Mouse (Mus musculus) heart, postnatal 10 days (tissue): ENCODE data around the gene Npy4r. TPM values are rescaled to one million over a fixed set of nuclear protein-coding genes. Genes with fewer than 3 reads are reported as not detected.
A peak's percentile ranks its signal among the peaks of the same experiment; 100 is the strongest.

Source experiments
- DNase-seq, 2 experiments: peaks; one replicate each; pipeline ENCODE4 v3.0.0; 2021
- intact Hi-C: fragments of 180-260 bp; cut with DNase I; formaldehyde crosslinking; loops from one replicate; pipeline ENCODE4 v1.15.1; 2025
- total RNA-seq, 2 experiments: library from RNA; stranded (reverse); gene quantifications; 2 replicates each; pipeline ENCODE4 v1.2.3; 2021

The Npy4r gene
- total RNA-seq, result under 1 TPM; 0.12 TPM

- DNase-seq, result peak; percentile 55 to 56
- intact Hi-C loops, result no loop called here
Observed at GRCm38 (mm10) chr14:34152342-34152741, at the start of gene Npy4r. Gene Npy4r, minus strand, starts transcription at chr14:34152489.

DNA sequence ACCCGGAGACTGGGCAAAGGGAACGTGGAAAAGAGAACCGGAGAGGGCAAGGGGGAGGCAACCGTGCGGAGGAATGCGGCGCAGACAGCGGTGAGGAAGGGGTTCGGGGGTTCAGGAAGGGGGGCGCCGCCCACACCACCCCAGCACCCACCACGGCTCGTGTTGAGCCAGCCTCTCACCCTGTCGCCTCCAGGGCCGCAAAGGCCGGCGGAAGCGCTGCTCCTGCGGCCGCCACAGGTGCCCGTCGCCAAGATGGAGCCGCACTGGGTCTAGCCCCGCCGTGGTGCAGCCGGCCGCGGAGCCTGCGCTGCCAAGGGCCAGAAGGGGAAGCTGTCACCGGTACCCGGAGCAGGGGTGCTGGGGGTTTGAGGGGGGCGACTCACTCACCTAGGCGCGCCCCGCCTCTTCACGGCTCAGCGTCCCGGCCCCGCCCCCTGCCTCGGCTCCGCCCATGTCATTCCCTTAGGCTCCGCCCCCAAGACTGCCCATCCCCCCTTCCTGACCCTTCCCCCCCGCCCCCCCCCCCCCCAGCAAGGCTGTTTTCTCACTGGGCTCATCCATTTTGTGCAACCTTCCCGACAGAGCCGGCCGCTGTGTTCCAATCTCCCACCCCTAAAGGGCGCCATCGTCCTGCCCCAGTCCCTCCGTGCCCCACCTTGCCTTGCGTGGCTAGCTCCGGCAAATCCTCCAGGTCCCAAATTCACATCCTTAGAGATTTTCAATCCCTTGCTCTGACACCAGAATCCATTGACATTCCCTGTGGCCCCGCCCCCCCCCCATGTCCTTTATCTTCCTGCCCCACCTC lies 49.1 kb upstream of the Npy4r start, which contains the start of gene Gprin2:
Gene Gprin2, minus strand, starts transcription at position 423 of the 805 bp plus-strand sequence.
- DNase-seq, result peak; percentile 16 to 25
- intact Hi-C loops, result no loop called here

- DNase-seq, result peak; percentile 32 to 53
- intact Hi-C loops, result no loop called here
Observed at GRCm38 (mm10) chr14:34200738-34201230, 48.5 kb upstream of the Npy4r start.

- DNase-seq, result no peak
- intact Hi-C loops, result no loop called here
Observed at GRCm38 (mm10) chr14:34196706-34197105, 44.4 kb upstream of the Npy4r start.

DNA sequence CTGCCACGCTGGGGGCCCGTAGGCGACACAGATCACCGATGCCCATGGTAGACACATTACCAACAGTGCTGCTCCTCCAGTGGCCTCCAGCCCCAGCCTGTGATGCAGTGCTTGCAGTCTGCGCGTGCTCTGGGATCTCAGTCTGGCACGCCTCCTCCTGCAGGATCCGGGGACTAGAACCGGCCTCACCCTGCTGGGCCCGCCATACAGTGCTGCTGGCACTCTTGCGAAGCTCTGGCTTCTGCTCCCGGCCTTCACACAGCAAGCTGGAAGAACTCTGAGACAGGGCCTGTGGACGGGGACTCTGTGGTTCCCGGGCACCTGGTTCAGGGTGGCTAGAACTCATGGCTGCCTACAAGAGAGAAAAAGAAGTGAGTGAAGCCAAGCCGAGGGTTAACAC lies 43.2 kb upstream of the Npy4r start:
- DNase-seq, result no peak
- intact Hi-C loops, result no loop called here

- no peak for DNase-seq
- intact Hi-C loops, result no loop called here
Observed at GRCm38 (mm10) chr14:34193879-34194278, 41.6 kb upstream of the Npy4r start.

GRCm38 (mm10) chr14:34190361-34190760 lies 38.1 kb upstream of the Npy4r start:
- intact Hi-C loops, result no loop called here
- no peak for DNase-seq

GRCm38 (mm10) chr14:34188629-34189028 lies 36.3 kb upstream of the Npy4r start:
- peak; percentile 34 to 56 for DNase-seq
- intact Hi-C loops, result no loop called here

DNA sequence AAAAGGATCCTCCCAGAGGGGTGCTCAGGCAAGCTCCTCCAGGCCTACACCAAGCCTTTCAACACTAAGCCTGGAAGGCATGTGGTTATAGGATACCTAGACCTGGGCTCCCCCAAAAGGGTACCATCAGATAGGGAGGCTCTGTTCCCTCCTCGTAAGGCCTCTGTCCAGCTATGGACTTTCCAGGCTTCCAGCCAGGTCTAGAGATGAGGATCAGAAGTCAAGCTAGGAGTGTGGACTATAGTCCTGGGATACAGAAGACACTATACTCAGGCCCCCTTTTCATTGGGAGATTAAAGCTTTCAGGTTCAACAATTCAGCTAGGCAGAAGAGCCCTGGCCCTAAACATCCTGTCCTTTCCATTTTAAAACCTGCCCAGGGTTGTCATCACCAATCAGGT lies 30.8 kb upstream of the Npy4r start:
- intact Hi-C loops, result no loop called here
- DNase-seq, result no peak

DNA sequence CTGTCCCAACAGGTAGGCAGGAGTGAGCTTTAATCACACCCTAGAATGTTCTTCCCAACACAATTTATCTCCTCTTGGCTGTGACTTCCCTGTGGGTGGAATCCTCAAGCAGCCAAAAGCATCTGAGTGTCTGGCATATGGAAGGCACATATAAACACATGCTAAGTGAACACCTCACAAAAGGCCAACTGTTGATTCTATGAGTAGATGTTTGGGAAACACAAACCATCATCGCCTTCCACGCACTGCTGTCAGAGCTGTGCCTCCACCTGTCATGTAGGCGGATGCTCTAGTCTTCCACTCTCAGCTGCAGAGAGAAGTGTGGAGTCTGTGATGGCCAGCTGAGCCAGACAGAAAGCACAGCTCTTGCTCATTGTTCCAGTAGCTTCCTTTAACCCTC lies 27.1 kb upstream of the Npy4r start:
- intact Hi-C loops, result no loop called here

DNA sequence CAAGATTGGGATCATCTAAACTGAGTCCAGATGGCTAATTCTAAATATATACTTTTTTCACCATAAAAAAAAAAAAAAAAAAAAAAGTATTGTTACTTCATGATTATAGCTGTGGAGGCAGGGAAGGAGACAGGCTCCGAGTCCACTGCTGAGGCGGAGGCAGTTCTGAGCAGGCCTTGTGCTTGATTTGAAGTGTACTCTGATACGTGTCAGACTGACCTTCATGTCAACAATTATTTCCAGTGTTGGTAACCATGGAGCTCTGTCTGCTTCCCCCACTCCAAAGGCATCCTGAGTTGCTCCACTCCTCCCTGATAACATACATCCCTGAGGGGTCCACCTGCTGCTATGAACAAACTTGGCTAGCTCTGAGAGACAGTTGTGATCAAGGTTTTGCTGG lies 18.8 kb upstream of the Npy4r start:
- DNase-seq, result no peak
- intact Hi-C loops, result no loop called here

More for the DNA sequence above, 27.1 kb upstream of the Npy4r start:
- no peak for DNase-seq

- intact Hi-C loops, result no loop called here
- no peak for DNase-seq
Observed at GRCm38 (mm10) chr14:34155752-34156151, 3.5 kb upstream of the Npy4r start.

- intact Hi-C loops, result loop anchor here (1.0 kb wide), 2 partner anchors 47 to 74 kb away; no protein-coding TSS in a partner anchor
- DNase-seq, result peak; percentile 50 to 79
Observed at GRCm38 (mm10) chr14:34154601-34155337, 2.5 kb upstream of the Npy4r start.

DNA sequence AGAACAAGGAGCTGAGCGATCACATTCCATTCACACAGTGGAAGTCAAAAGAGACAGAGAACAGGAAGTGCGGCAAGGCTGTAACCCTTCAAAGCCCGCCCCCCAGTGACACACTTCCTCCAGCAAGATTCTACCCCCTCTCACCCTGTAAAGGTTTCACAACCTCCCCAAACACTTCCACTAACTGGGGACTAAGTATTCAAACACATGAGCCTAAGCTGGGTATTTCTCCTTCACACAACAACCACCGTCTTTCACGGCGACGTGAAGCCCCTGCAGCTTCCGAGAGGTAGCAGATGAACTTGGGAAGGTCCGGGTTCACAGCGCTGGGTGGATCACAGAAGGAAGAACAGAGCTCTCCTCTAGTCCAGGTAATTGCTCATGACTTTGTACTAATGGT lies 9.4 kb downstream of the Npy4r start:
- intact Hi-C loops, result no loop called here
- no peak for DNase-seq

DNA sequence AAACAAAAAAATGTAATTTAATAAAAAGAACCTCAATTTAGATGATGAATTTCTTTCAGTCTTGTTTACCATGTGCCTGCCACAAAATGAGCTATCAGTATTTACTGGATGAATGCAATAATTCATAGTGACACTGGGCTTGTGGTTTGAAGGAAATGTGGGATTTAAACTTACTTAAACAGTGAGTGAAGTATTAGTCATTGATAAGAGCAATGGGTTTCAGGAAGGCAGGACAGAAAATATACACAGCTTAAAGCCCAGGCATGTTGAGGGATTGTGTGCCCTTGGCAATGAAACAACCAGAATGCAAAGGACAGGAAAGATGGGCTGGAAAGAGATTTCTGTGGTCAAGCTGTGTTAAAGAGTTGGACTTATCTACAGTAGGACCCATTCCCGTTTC lies 10.0 kb downstream of the Npy4r start:
- intact Hi-C loops, result no loop called here
- no peak for DNase-seq

GRCm38 (mm10) chr14:34139671-34140664 lies 12.3 kb downstream of the Npy4r start:
- intact Hi-C loops, result no loop called here
- DNase-seq, result no peak

- intact Hi-C loops, result no loop called here
- DNase-seq, result no peak
Observed at GRCm38 (mm10) chr14:34135391-34135790, 16.9 kb downstream of the Npy4r start.

GRCm38 (mm10) chr14:34131216-34131615 lies 21.1 kb downstream of the Npy4r start:
- intact Hi-C loops, result no loop called here
- no peak for DNase-seq

GRCm38 (mm10) chr14:34121691-34122090 lies 30.6 kb downstream of the Npy4r start:
- no peak for DNase-seq

DNA sequence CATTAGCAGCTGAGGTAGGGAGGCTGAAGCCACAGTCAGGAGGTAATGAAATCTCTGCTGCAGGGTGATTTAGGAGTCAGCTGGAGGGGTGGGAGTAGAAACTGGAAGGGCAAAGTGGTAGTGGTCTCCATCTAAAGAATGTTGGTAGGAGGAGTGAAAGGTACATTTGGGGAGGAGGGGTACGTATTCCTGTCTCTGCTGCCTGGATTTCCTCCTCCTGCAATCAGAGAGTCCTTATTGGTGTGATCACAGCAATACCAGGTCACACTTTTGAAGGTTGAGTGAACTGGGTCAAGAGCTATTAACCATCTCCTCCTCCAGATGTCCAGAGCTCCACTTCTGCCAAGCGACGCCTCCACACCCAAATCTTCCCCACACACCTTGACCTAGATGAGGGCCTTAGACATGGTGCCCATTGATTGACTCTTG lies 31.4 kb downstream of the Npy4r start:
- no peak for DNase-seq
- intact Hi-C loops, result no loop called here

More at GRCm38 (mm10) chr14:34121691-34122090, 30.6 kb downstream of the Npy4r start:
- intact Hi-C loops, result no loop called here
